Mouse (Mus musculus): ENCODE data around the gene Zfp287.
"Not testable (repeated sequence)": the region's sequence is repeated elsewhere in the genome, so short reads cannot be mapped to it uniquely, and the experiment has no call there.

Gene Zfp287

DNA sequence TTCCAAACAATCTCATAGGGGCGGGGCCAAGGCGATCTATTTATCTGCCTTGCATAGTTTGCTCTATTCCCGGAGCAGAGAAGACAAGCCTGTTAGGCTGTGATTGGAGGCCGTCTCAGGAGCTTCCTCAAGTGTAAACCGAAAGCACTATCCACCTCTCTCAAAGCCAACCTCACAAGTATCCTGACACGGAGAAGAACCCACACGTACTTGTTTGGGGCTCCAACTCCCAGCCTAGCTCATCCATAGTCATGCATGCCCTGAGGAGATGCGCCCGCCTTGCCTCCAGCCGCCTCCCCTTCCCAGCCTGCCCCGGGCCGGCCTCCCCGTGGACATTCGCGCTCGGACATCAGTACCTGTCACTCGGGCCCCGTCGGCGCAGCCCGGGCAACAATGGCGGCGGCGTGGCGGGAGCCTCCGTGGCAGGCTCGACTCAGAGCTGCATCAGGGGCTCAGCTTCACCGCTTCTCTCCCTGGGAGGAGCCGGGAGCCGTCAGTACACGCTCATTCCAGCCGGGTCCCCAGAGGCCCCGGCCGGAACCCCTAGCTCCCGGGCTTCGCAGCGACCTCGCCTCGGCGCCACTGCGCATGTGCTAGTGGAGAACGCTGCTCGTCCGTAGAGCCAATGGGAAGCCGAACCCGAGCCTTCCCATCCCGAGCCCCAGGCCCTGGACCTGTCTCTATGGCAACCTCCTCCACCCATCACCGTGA, at the start of gene Zfp287:
Gene Zfp287 (minus strand): TSS at position 595 of the 711 bp plus-strand sequence.
- peak; percentile 58 to 63 for DNase-seq (ENCODE audit: low spot score in 2 of 2)

DNA sequence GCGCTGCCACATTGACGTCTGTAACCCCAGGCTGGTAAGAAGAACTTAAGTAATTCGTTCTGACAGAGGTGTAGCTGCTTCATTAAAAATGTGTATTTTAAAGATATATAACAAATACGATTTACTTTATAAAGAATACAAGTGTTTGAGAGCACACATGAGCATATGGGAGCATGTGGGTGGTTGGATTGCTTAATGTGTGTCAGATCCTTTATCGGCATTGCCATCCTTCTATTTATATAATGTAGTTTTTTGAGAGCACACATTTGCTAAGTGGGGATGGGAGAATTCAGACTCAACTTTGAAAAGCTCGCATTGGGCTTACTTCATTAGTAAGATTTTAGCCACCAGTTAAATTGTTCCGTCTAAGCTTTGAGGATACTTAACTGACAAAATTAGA, 44.8 kb upstream of the Zfp287 start:
- DNase-seq (ENCODE audit: low spot score in 2 of 2) = no peak

DNA sequence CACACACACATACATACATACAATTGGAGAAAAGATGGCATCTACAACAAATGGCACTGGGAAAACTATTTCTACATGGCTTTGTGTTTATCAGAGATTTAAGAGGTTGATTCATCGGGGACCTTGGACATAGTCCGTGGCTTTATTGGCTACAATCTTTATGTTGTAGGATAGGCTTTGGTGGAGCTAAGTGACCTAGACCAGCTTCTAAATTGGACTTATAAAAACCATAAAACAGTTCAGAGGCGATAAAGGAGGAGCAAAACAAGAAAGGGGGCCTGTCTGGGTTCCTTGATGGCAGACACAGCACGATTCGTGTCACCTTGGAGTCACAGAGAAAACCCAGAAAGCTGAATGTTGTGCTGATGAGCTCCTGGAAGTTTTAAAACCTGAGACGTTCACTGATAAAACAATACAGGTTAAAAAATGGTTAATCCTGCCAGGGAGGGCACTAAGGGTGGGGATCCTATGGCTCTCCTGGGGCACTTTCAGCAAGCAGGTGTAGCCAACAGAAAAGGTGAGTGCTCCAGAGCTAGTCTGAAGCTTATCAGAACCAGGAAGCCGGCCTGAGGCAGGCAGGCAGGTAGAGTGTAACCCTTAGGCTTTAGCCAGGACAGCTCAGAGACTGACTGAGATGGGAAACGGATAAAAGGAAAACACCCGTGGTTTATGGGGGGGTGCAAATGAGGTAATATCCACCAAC, 29.2 kb upstream of the Zfp287 start:
- no peak for DNase-seq (ENCODE audit: low spot score in 2 of 2)

DNA sequence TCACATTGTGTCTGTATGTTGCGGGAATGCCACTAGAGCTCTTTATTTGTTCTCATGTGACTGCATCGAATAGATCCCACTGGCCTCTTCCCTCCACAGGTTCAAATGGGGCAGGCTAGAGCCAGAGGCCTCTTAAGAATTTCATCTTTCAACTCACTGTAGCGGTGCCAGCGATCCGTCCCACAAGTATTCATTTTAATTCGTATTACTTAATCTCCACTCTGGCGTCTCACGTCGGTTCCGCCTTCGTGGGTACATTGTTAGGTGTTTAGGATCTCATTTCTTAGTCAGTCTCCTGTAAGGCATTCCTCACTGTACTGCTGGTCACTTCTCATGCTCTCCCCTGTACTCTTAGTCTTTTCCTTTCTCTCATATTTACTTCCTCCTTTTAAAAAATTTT, 26.8 kb upstream of the Zfp287 start:
- no peak for DNase-seq (ENCODE audit: low spot score in 2 of 2)

DNA sequence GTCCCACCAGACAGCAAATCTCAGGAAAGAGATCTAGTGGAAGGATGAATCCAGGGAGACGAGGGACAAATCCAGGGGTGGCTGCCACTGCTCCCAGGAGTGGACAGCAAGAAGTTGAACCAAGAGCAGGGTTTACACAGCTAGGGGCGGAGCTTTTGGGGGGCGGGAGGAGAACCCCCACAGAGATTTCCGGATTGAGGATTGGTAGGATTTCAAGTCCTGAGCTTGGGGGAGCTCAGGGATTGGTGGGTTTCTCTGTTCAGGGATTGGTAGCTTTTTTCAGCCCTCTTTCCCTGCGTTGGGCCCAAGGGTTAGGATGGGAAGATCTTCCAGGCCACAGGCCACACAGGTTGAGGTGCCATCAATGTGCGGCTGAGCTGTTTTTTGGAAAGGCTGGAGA, 26.2 kb upstream of the Zfp287 start:
- no peak for DNase-seq (ENCODE audit: low spot score in 2 of 2)

DNA sequence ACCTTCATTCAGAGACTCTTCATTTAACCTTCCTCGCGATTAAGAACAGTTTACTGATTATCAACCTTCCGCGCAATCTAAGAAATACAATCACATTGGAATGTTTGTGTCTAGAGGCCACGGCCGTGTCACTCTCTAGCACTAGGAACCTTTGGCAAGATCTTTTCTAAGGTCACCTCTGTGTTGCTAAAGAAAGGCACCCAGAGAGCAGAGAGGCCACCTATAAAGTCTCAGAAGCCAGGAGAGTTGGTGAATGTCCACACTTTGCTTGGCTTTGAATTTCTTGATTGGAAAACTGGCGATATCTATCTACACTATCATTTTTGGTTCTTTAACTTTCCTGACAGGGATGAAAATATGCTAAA, 25.4 kb upstream of the Zfp287 start:
- DNase-seq (ENCODE audit: low spot score in 2 of 2) = no peak

DNA sequence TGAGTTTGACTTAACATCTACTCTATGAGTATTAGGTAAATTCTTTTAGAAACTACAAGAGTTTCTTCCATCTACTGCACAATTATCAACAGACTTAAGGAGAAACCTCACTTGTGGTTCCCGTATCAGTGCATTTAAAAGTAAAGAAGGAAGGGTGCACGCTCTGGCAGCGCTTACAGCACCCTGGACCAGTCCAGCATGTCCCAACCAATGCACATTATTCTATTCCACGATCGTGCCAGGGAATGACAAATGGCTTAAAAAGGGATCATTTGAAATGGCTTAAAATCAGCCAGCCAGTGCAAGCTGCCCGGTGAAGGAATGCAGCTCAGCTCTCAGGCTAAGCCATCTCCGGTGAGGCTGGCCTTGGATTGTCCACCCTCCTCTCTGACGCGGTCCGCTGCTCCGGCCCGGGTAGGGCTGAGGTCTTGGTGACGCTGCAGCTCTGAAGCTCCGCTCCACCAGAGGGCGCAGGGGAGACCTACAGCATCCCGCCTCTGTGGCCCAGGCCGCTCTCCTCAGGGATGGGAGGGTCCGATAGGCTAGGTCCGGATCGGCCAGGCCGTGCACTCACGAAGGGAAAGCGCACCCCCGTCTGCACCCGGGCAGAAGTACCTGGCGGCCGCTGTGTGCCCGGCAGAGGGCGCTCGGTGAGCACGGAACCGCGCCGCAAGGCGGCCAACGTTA, 24.9 kb upstream of the Zfp287 start:
- DNase-seq (ENCODE audit: low spot score in 2 of 2) = peak; percentile 84 to 86

DNA sequence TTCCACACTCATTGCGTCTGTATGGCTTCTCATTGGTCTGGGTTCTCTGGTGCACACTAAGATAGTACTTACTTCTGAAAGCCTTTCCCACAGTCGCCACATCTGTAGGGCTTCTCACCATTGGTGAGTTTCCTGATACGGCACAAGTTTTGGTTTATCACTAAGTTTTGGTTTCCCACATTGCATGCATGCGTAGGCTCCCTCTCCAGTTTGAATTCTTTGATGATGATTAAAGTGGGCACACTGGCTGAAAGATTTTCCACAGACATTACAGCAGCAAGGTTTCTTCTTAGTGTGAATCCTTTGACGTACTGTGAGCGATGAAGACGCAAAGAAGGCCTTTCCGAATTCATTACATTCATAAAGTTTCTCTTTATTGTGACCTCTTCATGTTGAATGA, 21.1 kb upstream of the Zfp287 start, which contains the start of gene Gm10428:
Gene Gm10428 (plus strand): TSS at position 321 of the 400 bp plus-strand sequence.
- no peak for DNase-seq (ENCODE audit: low spot score in 2 of 2)

DNA sequence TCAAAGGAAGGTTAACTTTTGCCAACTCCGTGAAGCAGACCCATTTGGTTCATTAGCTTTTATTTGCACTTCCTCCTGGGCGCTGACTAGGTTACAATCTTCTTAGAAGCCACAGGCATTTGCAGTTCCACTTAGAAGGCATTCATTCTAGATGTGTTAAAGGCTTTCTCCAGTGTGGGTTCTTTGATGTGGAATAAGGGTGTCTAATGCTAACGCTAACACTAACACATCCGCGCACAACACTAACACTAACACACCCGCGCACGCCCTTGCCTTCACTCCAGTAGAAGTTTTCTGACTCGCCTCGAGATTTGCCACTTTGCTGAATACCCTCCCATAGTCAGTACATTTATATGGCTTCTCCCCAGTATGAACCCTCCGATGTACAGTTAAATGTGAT, 20.5 kb upstream of the Zfp287 start:
- no peak for DNase-seq (ENCODE audit: low spot score in 2 of 2)

DNA sequence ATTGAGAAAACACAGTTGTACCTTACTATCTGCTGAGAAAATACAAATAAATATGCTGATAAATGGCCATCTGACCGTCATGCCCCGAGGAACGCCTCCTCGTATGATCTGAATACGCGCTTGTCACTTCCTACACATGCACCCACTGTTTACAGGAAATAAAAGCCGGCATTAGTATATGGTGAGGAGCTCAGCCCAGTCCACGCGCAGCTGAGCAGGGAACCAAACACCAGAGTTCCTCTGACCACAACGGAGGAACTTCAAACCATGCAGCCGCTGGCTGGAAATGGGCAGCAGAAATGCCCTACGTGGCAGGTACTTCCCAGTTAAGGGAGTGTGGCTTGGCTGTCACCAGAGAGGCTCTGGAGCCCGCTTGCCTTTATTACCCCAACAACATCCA, 17.7 kb upstream of the Zfp287 start:
- DNase-seq (ENCODE audit: low spot score in 2 of 2) = not testable (repeated sequence)

DNA sequence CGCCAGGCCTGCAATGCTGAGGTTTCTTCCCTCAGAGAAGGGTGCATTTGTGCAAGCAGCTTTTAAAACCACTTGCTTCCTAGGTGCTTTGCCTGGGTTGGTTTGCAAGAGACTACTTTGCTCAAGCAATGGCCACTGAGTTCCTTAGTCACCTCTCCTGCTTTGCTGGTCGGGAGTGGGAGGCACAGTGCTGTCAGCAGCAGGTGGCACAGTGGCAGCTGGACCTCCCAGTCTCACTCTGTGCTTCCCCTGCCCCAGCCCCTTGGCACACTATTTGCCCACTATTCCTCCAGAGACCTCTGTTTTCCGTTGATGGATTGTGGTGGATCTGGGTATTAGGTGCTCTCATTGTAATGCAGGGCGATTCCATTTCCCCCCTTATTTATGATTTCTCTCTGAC, 16.4 kb upstream of the Zfp287 start:
- DNase-seq (ENCODE audit: low spot score in 2 of 2) = no peak

DNA sequence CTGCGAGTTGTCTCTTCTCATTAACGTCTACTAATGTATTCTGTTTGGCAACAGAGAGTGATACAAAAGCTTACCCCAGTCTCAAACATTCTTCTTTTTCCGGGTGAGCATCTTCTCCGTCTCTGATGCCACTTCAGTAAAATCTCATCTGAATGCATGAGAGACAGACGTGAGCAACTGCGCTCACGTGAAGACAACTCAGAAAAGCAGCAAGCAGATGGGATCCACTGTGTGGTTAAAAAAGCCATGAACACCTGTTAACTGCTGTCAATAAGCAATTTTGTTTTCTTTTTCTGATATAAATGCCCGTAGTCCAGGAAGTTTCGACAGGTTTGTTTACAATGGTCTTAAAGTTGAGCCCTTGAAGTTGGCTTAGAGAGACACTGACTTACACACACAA, 15.5 kb upstream of the Zfp287 start:
- no peak for DNase-seq (ENCODE audit: low spot score in 2 of 2)

DNA sequence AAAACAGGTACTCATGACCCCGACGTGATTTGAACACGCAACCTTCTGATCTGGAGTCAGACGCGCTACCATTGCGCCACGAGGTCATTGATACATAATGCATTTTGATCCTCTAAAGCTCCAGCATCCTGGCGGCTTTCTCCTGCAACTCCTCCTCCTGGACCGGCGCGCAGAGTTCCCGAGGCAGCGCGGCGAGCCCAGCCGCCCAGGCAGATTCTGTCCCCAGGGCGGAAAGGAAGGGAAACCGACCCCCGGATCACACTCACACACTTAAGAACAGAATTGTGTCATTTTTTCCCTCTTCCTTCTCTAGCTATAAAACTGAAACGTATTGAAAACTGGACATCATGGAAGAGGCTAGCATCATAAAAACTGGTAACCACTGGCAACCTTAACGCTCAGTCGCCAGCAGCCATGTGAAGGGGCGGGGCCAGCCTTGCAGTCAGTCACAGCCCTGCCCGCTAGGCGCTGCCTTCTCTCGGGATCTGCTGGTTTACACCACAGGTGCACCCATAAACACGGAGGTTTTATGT, 14.4 kb upstream of the Zfp287 start:
- peak; percentile 61 to 65 for DNase-seq (ENCODE audit: low spot score in 2 of 2)

DNA sequence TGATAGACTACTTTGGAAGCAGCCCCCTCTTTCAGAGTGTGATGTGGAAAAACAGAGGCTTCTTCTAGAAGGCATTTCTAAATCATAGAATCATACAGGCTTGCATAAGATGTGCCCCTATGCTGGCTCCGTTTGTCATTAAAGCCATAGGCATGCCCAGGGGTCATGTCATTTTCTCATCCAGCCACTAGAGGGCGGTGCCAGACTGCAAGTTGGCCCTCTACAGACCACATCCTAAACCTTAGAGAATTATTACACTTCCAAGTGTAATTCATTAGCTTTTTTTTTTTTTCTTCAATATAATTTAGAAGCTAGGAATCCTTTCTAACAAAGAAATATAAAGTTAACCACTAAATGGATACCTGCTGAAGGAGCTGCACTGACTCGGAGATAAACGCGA, 12.4 kb upstream of the Zfp287 start:
- DNase-seq (ENCODE audit: low spot score in 2 of 2) = peak; percentile 51 to 66

DNA sequence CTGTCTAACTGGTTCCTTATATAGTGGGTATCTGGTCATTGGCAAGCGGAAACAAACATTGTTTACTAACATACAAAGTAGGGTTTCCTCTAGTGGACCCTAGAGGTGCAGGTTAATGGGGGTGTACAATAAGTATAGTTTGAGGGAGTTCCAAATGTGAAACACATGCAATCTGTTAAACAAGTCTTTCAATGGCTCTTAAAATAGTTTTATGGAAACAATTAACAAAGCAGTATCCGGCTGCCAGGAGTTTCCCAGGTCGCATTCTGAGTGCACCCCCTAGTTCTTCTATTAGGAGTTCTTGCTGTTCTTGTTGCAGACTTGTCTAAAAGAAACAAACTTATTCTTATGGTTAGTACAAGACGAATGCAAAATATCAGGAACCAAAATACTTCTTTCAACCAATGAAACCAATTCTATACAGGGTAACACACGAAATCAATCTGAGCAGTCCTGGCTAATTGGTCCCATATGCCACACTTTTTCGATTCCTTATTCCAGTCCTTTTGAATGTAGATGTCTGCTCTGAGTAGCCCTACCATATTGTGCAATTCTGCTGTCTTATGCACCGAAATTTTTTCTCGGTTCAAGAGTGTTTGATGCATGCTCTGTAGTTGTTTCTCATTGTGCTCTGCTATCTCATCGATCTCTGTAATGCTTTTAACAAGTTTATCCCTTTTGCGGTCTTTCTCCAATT, 10.7 kb upstream of the Zfp287 start:
- DNase-seq (ENCODE audit: low spot score in 2 of 2) = no peak

DNA sequence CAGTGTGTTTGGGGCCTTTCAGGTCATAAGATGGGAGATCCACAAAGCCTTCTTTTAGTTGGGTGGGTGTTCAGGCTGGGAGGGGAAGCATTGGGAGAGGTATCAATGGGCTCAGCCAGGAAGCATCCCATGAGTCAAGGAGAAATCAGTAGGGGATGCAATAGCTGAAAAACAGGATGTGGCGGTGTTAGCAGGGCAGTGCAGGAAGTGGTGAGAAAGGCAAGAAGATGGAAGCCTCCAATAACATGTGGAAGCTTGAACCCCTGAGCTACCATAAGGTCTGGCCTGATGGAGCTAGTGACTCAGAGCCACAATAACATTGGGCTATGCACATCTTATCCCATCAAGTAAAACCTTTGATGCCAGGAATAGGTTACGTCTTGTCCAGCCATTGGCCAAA, 9.5 kb upstream of the Zfp287 start:
- no peak for DNase-seq (ENCODE audit: low spot score in 2 of 2)

DNA sequence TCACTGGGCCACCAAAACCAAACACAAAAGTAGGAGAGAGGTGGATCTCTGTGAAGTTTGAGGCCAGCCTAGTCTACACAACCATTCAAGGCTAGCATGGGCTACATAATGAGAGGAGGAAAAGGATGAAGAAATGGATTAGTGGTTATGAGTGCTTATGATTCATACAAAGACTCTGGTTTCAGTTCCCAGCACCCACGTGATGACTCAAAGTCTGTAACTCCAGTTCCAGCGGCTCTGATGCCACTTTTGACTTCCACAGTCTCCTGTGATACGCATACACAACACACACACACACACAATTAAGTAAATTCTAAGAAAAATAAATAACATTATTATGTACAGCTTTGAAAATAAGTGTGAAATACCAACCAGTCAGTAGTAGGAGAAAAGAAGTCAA, 960 bp upstream of the Zfp287 start:
- DNase-seq (ENCODE audit: low spot score in 2 of 2) = no peak

DNA sequence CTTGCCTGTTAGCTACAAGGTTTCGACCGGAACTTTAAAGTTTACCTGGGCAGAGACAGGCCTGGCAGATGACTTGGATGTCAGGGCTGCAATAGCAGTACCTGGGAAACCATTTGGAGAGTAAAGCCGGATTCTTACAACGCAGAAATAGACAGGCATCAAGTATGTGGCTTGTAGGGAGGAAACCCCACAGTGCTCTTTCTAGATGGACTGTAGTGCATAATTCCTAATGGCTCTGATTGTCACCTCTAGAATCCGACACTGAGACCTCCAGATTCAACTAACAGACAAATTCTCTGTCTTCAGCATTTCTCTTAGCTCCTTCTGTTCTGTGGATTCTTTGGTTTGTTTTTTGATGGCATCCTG, 300 bp upstream of the Zfp287 start:
- no peak for DNase-seq (ENCODE audit: low spot score in 2 of 2)

DNA sequence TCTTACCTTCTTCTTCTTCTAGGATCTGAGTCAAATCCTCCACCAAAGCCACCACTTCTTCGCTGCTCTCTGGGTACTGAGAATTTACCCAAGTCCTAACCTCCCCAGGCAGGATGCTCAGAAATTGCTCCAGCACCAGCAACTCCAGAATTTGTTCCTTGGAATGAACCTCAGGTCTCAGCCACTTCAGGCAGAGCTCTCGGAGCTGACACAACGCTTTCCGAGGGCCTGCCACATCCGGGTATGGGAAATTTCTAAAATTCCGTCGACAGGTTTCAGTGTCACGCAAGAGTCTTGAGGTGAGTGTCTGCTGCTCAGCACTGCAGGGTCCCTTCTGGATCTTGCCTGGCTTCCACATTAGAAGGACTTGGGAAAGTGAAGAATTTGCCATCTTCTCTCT, 3.4 kb downstream of the Zfp287 start:
- no peak for DNase-seq (ENCODE audit: low spot score in 2 of 2)

DNA sequence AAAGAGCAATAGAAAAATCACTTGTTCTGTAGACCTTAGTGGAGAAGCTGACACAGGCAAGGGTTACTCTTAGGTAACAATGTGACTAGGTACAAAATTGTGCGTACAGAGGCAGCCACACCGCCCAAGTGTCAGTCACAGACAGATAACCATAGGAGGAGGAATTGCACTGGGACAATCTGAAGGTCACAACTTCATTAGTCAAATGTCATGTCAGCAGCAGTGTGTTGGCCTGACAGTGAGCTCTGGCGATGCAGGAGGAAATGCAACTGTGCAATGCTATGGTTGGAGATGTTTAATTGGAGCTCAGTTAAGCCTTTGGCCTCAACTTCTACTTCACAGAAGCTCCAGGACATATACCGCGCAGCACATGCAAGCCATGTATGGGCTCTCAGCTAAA, 21.0 kb downstream of the Zfp287 start:
- no peak for DNase-seq (ENCODE audit: low spot score in 2 of 2)

DNA sequence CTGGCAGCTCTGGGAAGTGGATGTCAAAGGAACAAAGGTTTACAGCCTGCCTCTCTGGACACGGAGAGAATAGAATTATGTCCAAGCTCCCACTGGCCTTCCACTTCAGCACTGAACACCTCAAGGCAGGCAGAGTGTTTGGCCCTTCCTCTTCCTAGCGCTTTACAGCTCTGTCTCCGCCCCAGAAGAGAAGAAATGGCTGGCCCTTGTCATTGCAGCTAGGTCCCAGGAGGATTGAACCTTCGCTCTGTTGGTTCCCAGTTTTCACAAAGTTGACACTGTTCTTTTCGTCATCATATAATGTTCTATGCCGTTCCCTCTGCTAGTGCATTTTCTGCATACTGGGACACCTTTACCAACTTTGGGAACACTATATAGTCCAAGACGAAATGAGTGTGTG, 23.5 kb downstream of the Zfp287 start:
- DNase-seq (ENCODE audit: low spot score in 2 of 2) = no peak

DNA sequence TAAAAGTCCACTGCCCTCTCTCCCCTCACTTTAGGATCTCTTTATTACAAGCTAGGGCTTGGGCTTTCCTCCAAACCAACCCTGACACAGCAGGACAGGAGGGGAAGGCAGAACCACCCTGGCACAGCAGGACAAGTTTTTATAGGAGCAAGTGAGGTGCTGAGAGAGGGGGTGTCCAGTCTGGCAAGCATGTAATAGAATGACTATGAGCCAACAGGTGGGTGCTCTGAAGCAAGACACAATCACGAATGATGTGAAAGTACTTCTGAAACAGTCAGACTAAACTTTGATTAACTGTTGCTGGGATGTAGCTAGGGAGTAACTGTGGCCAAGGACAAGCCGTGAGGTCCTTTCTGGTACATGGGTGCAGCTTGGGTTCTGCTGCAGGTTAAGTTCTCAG, 25.6 kb downstream of the Zfp287 start:
- DNase-seq (ENCODE audit: low spot score in 2 of 2) = no peak
